Mouse (Mus musculus) thymus, adult 2 months (tissue): ENCODE results near the gene Sorbs1.

Experiments
- CTCF ChIP-seq: fragments of 200-500 bp; IDR thresholded peaks from 2 replicates; pipeline ENCODE4 v1.5.1; 2012; ENCODE audit warnings: mild to moderate bottlenecking, control low read depth, low read length, moderate library complexity, borderline replicate concordance; ENCODE audit not compliant: control insufficient read depth, poor library complexity, insufficient read depth; ENCODE audit errors: extremely low read depth
- POLR2A ChIP-seq: fragments of 200-500 bp; IDR thresholded peaks from 2 replicates; pipeline ENCODE4 v1.6.1; 2012; ENCODE audit warnings: mild to moderate bottlenecking, low read length, control low read depth, moderate library complexity; ENCODE audit not compliant: control insufficient read depth, poor library complexity, insufficient read depth; ENCODE audit errors: extremely low read depth

DNA sequence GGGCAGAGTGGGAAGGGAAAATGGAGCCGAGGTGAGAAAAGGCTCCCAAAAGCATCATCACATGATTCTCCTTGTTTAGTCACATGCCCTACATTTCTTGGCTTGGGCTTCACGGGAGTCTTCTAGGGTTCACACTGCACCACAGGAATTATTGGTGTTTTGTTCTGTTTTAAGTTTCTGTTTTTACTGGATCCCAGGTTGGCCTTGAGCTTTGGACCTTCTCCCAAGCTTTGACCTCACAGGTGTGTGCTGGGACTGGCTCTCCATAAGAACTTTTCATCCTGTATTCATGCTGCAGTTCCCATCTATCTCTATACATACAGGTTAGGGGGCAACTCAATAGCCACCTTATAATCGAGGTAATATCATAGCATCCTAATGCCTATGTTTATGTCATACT lies 194.4 kb downstream of the Sorbs1 start:
- no peak for TF ChIP-seq CTCF
- TF ChIP-seq POLR2A: no peak
